Mouse (Mus musculus): ENCODE measurements around the gene Fam57b.

- TF ChIP-seq POLR2A (IDR thresholded peaks at IDR 0.05; ENCODE audit: extremely low read depth, insufficient read depth, low read length) (no peak), CTCF (IDR thresholded peaks at IDR 0.05; ENCODE audit: extremely low read depth, insufficient read depth, low read length) (no peak)
Observed at GRCm38 (mm10) chr7:126831539-126831938, 34.1 kb downstream of the Fam57b start, which contains the start of gene 4930451I11Rik.
